Mouse (Mus musculus): ENCODE measurements around the gene Trak1. TPM values are rescaled to one million over a fixed set of nuclear protein-coding genes. Genes with fewer than 3 reads are reported as not detected.

Trak1 gene
- total RNA-seq, 2 experiments from 2014 or later, result 323 to 335 TPM

DNA sequence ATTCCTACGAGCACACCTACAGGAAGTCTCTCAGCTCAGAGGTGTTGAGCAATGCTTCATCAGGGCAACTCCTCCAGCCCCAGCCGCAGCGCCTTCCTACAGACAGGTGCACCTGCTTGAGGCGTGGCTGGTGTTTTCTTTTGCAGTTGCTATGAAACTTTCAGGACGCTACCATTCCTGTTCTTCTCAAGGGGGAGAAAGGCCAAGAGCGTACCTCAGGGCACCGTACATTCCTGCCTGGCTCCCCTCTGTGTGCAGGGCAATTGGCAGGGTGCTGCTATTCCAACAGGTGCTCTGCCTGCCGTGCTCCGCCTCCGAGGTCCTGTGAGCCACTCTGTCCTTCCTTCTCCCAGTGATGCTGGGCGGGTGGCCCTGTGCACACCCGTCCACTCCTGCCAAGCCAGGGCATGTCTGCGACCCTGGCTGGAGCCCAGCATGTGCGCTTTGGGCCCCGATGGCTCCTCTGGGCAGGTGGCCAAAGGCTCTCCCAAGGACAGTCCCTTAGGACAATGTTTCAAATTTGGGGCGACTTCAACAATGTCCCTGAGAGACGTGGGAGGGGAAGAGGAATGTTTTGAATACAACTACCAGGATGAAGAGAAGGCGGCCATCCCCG, 118.4 kb downstream of the Trak1 start:
- peak; percentile 80 to 86 for DNase-seq
- intact Hi-C loops (cut with DNase I), result no loop called here

DNA sequence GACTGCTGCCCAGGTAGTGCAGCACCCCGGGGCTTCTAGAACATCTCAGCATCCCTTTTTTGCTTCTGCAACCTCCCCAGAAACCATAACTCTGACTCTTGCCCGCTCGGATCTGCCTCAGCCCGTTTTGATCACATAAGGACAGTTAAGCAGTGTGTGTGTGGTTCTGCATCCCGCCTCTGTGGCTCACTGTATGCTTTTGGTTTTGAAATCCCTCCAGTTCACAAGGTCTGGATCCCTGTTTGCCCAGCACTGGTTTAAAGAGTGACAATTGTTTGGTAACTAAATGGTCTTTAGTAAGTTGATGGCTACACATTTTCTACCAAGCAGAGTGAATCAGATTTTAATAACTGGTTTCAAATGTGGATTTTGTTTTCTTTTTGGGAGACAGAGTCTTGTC, 119.2 kb downstream of the Trak1 start:
- no peak for DNase-seq
- intact Hi-C loops (cut with DNase I), result no loop called here

DNA sequence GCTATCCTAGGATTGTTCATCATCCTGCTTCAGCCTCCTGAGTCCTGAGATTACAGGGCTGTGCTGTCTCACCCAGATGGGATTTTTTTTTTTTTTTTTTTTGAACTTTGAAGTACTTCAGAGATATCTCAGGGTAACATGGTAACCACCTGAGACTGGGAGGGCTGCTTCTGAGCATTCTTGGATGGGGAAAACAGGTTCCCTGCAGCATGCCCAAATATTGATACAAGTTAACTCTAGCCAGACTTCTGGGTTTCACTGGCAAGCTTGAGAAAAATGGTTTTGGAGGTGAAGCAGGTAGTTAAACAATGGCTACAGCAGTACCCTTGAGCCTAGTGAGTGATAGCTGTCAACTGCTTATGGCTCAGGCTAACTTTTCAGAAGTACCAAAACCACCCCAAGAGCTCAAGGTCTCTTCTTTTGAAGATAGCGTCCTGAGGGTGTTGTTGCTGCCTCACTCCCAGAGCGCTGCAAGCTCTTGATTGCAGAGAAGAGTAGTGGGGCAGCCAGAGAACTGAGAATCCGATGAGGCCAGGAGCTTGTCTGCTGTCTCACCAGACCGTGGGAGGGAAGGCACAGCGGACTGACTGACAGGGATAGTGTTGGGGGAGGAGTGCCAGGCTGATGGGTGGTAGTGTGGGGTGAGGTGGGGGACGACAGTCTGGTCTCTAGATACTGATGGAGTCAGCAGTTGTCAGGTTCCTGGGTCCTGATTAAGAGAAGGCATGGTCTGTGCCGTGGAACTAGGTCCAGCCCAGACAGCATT, 119.8 kb downstream of the Trak1 start:
- no peak for DNase-seq
- intact Hi-C loops (cut with DNase I), result no loop called here

DNA sequence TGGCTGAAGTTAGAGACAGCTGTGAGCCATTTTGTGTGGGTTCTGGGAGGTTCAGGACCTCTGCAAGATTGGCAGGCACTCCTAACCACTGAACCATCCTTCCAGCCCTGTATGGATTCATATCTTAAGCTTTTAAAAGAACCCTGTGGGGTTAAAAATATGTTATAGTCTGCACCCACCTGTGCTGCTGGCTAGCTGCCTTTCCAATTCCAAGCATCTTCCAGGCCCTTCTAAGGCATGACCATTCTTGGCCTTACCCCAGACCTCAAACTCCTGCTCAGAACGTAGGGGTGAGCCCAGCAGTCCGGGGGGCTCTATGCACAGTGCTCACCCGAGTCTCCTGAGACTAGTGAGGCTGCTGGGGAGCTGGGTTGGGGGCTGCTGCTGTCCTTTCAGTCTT, 121.7 kb downstream of the Trak1 start:
- DNase-seq, result no peak
- intact Hi-C loops (cut with DNase I), result no loop called here

DNA sequence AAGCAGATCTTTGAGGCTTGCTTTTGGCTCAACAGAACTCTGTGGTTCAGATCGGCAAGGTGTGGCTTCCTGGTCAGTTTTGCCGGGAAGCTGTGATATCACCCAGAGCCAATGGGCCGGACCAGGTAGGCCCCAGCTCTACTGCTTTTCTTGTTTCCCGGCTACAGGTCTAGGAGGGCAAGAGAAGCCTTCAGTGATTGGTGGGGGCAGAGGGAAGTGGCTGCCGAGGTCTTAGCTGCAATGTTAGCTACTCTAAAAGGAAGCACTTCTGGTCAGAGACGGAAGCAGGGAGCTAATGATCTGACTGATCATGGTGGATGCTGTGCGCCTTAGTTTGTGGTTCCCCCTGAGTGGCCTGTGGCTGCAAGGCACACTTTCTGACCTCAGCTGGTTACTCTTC, 122.3 kb downstream of the Trak1 start:
- DNase-seq, result no peak
- intact Hi-C loops (cut with DNase I), result no loop called here

DNA sequence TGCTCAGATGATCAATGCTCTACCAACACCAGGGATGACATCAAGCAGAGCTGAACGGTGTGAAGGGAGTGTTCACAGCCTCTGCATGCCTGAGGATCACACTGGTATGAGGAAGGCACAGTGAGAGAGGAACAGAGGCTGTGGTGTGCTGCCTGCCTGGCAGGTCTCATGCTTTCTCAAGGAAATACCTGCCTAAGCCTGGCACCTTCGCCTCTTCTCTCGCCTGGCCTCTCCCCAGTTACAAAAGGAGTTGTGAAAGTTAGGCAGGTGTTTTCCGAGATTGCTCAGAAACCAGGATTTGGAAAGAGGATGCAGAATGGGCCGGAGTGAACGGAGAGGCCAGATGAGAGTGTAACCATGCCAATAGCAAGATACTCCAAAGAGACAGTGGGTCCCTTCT, 123.5 kb downstream of the Trak1 start:
- DNase-seq, result no peak
- intact Hi-C loops (cut with DNase I), result no loop called here

DNA sequence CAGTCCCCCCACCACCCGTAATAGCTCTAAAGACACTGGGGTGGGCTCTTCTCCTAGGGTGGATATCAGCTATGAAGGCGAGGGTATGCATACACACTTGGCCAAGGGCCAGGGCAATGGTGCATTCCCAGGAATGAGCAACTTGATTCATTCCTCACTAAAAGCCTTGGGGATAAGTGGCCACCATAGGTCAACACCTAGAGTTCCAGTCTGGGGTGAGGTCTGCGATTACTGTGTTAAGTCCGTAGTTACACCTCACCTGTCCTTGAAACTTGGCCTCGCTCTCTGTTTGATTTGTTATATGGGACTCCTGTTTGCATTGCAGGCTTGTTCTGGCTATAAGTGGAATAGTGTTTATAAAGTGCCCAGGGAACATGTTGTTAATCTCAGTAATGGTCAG, 125.1 kb downstream of the Trak1 start:
- intact Hi-C loops (cut with DNase I), result no loop called here
- DNase-seq, result no peak

DNA sequence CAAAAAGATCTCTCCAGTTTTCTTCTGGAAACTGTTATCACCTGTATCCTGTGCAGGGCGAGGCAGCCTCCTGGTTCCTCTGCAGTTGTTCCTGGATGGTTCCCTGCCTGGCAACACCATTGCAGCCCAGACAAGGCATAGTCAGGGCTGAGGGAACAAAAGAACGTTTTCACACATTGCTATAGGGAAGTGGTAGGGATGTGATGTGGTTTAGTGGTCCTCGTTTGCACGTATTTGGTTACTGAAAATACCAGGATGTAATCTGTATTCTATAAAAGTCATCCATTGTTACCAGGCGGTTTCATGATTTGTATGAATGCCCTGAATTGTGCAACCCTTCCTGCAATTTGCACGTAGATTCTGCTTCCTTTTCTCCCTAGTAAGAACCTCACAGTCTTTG, 126.3 kb downstream of the Trak1 start:
- DNase-seq, result no peak
- intact Hi-C loops (cut with DNase I), result no loop called here

DNA sequence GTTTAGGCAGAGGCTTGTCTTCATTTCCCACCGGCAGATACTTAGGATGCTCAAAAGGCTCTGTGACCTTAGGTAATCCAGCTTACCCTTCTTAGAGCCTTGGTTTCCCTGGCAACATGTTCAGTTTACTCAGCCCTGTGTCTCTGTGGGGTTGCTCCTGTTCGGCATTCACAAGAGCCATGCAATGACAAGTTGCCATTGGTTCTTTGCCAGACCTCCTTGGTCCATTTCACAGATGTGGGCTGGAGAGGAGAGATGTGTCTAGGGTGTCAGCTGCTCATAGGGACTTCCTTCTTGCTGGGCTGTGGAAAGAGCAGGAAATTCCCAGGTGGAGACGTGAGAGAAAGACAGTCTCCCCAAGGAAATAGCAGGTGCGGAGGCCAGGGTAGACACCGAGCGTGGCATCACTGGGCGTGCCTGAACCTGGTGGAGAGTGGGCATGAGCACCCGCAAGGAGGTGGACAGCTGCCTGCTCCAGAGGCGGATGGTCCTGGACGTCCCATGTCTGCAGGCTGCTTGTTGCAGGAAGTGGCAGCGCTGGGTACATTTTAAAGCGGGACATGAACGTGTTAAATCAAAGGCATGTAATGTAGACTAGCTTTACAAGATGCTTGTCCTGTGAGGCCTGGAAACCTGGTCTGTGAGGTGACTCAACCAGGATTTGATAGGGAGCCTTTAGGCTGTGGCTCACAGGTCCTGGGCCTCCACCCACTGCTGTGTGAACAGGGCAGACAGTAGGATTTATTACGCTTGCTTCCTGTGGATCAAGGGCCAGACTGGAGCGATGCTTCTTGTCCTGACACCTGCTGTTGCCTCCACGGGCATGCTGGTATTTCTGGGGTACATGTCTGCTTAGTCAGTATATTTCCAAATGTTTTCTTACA, 127.2 kb downstream of the Trak1 start:
- intact Hi-C loops (cut with DNase I), result loop anchor here (5.0 kb wide), 1 partner anchor 32 kb away; no protein-coding TSS in a partner anchor
- DNase-seq, result no peak

DNA sequence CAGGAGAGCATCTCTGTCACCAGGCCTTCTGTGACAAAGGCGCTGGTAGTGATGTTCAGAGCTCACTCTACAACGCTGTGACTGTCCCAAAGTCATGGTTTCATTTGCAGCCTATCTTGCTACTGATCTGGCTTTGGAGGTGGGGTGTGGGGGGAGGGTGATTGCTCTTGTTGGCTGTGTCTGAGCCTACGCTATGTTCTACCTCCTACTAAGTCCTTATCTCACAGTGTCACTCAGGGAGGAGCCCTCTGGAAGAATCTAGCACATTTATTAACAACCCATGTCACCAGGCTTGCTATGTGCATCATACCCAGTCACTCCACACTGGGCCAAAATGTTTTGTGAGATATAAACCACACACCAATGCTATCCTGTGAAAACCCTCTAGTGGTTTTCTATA, 129.1 kb downstream of the Trak1 start:
- DNase-seq, result no peak
- intact Hi-C loops (cut with DNase I), result loop anchor here (5.0 kb wide), 1 partner anchor 34 kb away; no protein-coding TSS in a partner anchor

DNA sequence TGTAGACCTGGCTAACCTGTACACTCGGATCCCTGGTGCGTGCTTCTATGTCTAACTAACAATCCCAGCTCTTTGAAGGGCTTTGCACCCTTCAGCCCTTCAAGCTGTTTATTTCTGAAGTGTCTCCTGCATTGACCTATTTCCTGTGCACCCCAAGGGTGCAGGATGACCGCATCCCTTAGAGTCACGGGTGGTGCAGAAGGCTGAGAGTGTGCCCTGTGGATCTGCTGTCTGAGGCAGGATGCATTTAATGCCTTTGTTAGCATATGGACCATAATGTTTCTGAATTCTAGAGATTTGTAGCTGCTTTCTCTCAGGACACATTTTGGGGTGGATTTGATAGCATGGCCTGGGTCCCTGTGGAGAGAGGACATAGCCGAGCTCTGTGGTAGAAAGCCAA, 129.6 kb downstream of the Trak1 start:
- no peak for DNase-seq
- intact Hi-C loops (cut with DNase I), result loop anchor here (5.0 kb wide), 1 partner anchor 35 kb away; no protein-coding TSS in a partner anchor

DNA sequence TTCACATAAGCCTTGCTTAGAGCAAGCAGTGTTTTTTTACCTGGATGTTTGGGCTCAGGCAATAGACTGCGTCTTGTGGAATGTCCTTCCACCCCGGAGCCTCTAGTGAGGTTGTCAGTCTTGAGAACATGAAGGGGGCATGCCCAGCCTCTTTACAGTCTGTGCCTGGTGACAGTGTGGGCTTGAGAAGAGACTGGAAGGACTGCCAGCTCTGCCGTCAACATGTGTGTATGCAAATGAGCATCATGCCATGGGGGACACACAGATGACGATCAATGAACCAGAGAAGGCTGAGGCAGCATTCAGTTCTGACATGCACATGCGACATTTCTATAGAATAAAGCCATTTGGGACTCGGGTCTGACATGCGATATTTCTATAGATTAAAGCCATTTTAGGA, 132.3 kb downstream of the Trak1 start:
- intact Hi-C loops (cut with DNase I), result loop anchor here (5.0 kb wide), 1 partner anchor 37 kb away; no protein-coding TSS in a partner anchor

DNA sequence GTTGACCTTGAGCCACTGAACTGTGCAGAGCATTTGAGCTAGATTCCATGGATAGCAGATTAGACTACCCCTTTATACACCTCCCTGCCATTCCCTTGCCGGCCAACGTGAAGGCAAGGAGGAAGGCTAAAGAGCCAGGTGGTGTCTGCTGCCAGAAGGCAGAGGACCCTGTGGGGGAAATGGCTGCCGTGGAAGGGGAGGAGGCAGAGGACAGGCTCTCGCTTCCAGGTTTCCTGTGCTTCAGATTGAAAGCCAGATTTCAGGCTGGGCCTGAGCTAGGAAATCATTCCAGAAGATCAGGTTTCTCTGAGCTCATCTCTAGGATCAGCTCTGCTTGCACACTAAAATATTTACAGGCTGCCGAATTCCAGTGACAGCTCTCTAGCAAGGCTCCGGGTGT, 133.1 kb downstream of the Trak1 start:
- intact Hi-C loops (cut with DNase I), result no loop called here
- no peak for DNase-seq

More for the DNA sequence above, 132.3 kb downstream of the Trak1 start:
- DNase-seq, result no peak

DNA sequence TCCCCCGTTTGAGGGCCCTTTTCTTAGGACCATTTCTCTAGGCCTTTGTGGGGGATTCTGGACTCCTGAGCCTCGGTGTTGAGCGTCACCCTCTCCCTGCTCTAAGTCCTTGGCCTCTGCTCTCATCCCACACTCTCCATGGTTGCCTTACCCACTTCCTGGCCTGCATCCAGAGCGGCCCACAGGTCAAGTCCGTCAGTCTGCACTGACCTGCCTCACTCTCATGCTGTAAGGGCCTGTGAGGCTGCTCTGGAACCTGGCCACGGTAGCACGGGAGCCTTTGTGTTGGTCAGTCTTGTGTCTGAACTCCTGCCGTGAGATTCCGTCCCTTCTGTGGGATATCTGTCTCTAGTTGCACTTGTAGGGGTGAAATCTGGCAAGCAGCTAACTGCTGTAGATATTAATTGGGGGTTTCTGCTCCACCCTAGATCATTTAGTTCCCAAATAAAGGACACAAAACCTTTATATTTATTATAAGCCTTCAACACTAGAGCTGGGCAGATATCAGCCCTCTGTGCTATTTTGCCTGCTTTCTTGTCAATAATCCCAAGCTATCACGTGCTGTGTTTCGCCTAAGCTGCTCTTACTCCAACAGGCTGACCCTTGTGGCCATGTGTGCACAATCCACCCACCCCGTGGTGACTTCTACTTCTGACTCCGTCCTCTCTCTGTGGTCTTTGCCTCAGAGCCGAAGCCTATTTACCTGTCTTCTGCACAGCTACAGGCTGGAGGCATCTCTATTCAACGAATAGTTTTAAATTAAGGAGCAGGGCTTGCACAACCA, 136.6 kb downstream of the Trak1 start:
- DNase-seq, result peak in 1 of 2 experiments; percentile 19

DNA sequence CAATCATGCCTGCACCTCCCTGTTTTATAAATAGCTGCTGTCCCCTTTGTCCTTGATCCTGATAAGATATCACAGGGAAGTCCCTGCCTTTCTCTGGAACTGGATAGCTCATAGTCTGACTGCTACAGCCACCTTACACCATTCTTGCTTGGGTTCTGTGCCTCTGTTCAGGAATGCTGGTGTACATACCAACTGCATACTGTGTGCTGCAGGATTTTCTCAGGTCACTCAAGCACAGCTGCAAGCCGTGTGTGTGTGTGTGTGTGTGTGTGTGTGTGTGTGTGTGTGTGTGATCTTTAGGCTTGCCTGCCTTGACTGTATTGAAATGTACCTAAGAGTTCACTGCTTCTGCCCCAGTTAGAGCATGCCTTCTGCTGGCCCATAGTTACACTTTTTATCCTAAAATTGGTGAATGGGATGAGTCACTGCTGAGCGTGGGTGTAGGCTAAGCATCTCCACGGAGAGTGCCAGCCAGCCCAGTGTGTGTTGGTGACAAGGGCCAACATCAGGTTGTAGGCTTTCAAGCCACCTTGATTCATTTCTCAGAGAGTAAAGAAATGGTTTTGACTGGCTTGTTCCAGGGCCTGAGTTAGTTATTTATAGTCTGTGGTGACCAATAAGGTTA, 138.1 kb downstream of the Trak1 start:
- DNase-seq, result no peak
- intact Hi-C loops (cut with DNase I), result no loop called here

More for the DNA sequence above, 136.6 kb downstream of the Trak1 start:
- intact Hi-C loops (cut with DNase I), result no loop called here

DNA sequence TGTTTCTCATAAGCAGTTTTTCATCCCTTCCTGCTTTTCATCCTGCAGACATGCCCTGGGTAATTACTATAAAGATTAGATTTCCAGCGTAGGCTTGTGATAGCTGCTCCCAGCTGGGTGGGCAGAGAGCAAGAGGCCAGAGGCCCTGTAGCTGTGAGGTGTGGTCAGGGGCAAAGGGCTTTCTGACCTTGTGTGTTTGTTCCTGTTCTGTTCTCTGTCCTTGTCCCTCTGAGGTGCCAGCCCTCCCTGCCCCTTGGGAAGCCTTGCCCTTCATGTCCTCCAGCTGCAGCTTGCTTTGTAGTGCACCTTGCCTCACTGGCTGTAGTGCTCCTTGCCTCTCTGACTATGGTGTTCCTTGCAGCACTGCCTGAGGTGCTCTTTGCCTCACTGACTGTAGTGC, 139.2 kb downstream of the Trak1 start:
- intact Hi-C loops (cut with DNase I), result no loop called here
- no peak for DNase-seq

DNA sequence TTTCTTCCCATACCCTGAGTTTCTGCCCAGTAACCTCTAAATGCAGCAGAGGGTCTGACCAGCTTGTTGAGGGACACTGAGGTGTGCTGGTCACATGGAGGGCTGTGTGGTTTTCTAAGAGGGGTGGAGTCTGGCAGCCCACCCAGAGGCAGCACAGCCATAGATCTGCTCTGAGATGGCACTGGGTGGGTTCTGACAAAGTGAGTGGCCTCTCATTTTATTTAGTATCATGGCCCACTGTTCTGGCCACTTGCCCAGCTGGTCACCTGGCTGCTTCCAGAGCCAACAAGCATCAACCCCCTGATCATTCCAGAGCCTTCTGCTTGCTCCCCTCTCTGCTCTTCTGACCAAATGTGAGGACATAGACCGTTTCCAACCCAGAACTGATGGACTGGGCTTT, 144.8 kb downstream of the Trak1 start:
- DNase-seq, result no peak
- intact Hi-C loops (cut with DNase I), result no loop called here

DNA sequence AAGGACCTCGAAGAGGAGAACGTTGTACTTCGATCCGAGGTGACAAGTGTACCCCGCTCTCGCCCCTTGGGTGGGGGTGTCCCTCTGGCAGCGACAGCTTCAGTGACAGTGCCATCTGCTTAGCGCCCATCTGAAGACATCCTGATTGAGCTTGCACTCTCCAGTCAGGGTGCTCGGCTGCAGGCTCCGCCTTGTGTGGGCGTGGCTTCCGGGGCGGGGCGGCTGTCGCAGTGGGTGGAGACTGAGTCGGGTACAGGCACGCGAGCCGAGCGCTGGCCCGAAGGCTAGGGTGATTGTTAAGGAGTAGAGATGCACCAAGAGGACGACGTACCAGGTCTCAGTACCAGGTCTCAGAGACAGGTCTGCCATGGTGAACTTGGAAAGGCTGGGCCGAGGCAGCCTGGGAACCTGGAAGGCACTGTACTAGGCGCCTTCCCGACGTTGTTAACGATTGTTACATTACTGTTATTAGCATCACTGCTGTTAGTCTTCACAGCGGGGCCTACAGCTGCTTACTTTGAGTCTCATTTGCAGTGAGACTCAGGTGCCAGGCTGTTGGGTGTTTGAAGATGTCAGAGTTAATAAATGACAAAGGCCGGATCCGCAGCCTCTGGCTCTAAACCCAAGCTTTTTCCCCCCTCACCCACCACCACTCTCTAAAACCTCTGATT, 146.5 kb downstream of the Trak1 start:
- intact Hi-C loops (cut with DNase I), result no loop called here
- peak in 1 of 2 experiments; percentile 31 for DNase-seq

DNA sequence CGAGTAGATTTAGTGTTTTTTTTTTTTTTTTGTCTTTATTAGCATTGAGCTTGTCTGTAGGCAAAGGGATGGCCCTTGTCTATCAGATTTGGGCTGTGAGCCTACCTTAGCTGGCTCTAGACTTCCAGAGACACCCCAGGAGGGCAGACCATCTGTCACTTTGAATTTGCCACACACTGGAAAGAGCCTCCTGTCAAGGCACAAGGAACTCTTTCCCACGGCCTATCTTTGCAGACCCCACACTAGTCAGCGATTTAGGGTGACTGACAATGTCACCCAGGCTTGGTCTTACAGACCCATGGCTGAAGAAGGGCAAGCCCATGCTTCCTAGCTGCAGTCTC, 147.0 kb downstream of the Trak1 start:
- intact Hi-C loops (cut with DNase I), result no loop called here

More for the DNA sequence above, 147.0 kb downstream of the Trak1 start:
- no peak for DNase-seq
